Mouse (Mus musculus) hindbrain, postnatal 0 days (tissue): ENCODE measurements around the gene Gas2. TPM values are rescaled to one million over a fixed set of nuclear protein-coding genes. Genes with fewer than 3 reads are reported as not detected.
A peak's percentile ranks its signal among the peaks of the same experiment; 100 is the strongest.

ENCODE experiments used
- ATAC-seq: fragments of 200-750 bp; cut with Nextera tagmentation; 2 replicates; pipeline ENCODE4 v1.8.0; 2017; ENCODE audit warnings: mild to moderate bottlenecking, moderate TSS enrichment, moderate library complexity
- DNase-seq: peaks from one replicate; pipeline ENCODE4 v3.0.0-alpha.2; 2015; ENCODE audit warnings: low spot score
- H3K27ac ChIP-seq: fragments of 300-500 bp; sonication (generic); 2 replicates; pipeline ENCODE4 v1.5.1; 2014; ENCODE audit warnings: mild to moderate bottlenecking
- H3K27me3 ChIP-seq: fragments of 300-500 bp; sonication (generic); 2 replicates; pipeline ENCODE4 v1.6.1; 2014; ENCODE audit warnings: low read length, mixed read lengths; ENCODE audit not compliant: insufficient read depth
- H3K36me3 ChIP-seq: fragments of 300-500 bp; sonication (generic); 2 replicates; pipeline ENCODE4 v1.6.1; 2014; ENCODE audit warnings: low read length, mixed read lengths; ENCODE audit not compliant: insufficient read depth
- H3K4me1 ChIP-seq: fragments of 300-500 bp; sonication (generic); 2 replicates; pipeline ENCODE4 v1.6.1; 2014; ENCODE audit warnings: antibody characterized with exemption, low read length, mixed read lengths; ENCODE audit not compliant: insufficient read depth
- H3K4me2 ChIP-seq: fragments of 300-500 bp; sonication (generic); 2 replicates; pipeline ENCODE4 v1.6.1; 2014; ENCODE audit warnings: low read depth, mild to moderate bottlenecking, low read length, moderate library complexity, mixed read lengths
- H3K4me3 ChIP-seq: fragments of 300-500 bp; sonication (generic); 2 replicates; pipeline ENCODE4 v1.5.1; 2014; ENCODE audit warnings: low read length
- H3K9ac ChIP-seq: fragments of 300-500 bp; sonication (generic); replicated peaks from 2 replicates; pipeline ENCODE4 v1.6.1; 2014; ENCODE audit warnings: mild to moderate bottlenecking, low read length, moderate library complexity, mixed read lengths
- H3K9me3 ChIP-seq: fragments of 300-500 bp; sonication (generic); 2 replicates; pipeline ENCODE4 v1.6.1; 2016; ENCODE audit warnings: low read length, mixed read lengths
- CTCF ChIP-seq: IDR thresholded peaks from 2 replicates; pipeline ENCODE4 v1.5.1; 2016; ENCODE audit warnings: antibody characterized with exemption, control low read depth, low read depth
- WGBS: fragments of 180-500 bp; shearing (Covaris S2); extraction: QIAGEN DNeasy Blood & Tissue Kit; methylation state at CpG from one replicate; pipeline ENCODE4 v1.1.7; 2014; 5-methylcytosine and 5-hydroxymethylcytosine counted together
- polyA plus RNA-seq: library from polyadenylated mRNA; unstranded; fragments of >200 nt; fragmentation: Nextera tagmentation; extraction: Ambion mirVana; gene quantifications from 2 replicates; pipeline ENCODE4 v1.2.1, GENCODE M21; 2015
- total RNA-seq: library from RNA; depleted of rRNA; stranded (reverse); fragments of >200 nt; gene quantifications from 2 replicates; pipeline ENCODE4 v1.2.3, GENCODE M21; 2014

The Gas2 gene
- total and polyA plus RNA-seq, 2 experiments from 2014 or later: 13.4 to 27.4 TPM

DNA sequence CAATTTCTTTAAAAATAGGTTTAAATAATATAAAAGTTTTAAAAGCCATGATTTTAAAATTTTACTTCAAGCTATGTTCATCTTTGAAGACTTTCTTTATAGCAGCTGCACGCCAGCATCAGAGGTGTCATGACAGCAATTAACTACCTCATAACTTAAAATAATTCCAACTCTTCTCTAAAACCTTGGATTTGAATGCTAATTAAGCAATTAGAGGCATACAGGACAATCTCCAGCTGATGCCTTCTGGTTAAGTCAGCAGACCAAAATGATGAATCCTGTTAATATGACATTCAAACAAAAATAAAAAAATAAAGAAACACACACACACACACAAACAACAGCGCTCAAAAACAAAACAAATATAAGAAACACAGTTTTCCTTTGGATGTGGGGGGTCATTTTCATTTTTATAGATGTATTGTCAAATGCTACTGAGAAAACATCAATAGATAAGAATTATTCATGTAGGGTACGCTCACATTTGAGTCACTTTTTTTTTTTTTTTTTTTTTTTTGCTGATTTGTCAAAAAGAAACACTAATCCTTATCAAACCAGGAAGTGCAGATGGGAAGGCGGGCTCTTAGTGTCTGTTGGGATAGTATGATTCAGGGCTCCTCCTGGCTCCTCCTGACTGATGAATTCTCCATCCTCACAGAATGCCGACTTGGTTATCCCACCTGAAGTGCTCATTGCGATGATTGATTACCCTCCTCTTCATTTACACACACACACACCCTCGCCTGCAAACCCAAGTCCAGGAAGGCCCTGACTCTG lies 38.1 kb upstream of the Gas2 start:
- Histone ChIP-seq H3K27ac (no peak overlapping the region), H3K4me2 (no peak overlapping the region), H3K4me1 (peaks cover 3% of the 10 kb centered on the region; the same call in 1 of the 2 replicates), H3K27me3 (no peaks in the 10 kb centered on the region), H3K9ac (no peak overlapping the region), H3K9me3 (no peaks in the 10 kb centered on the region), H3K4me3 (no peak overlapping the region), H3K36me3 (no peaks in the 10 kb centered on the region)
- WGBS: 59% methylated on average over 7 of the region's 7 CpGs
- DNase-seq (peak; percentile 16), ATAC-seq (no peak)
- no peak for TF ChIP-seq CTCF

DNA sequence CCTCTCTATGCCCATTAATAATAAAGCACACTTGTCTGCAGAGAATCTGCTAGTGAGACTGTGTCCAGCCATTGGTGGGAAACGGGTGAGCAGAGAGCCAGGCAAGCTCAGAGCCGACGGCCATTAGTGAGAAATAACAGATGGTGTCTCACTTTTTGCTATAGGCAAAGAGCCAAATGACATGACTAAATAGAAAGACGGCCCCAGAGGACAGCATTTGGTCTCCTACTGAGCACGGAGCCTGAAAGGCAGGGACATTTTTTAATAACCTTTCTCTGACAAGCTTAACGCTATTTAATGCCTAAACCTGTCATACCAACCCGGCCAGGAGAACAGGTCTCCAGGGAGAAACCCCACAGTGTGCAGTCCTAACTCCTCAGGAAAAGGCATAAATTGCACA lies 29.9 kb upstream of the Gas2 start:
- Histone ChIP-seq H3K27me3 (no peaks in the 10 kb centered on the region), H3K4me3 (no peak overlapping the region), H3K36me3 (no peaks in the 10 kb centered on the region), H3K4me2 (peak overlapping the region; percentile 21; the same call in 1 of the 2 replicates), H3K4me1 (peaks cover 8% of the 10 kb centered on the region), H3K27ac (no peak overlapping the region), H3K9me3 (no peaks in the 10 kb centered on the region), H3K9ac (no peak overlapping the region)
- peak; percentile 64; the same call in 1 of the 2 replicates for ATAC-seq
- peak; percentile 74 for DNase-seq
- TF ChIP-seq CTCF: no peak
- WGBS: 15% methylated on average over 7 of the region's 7 CpGs

DNA sequence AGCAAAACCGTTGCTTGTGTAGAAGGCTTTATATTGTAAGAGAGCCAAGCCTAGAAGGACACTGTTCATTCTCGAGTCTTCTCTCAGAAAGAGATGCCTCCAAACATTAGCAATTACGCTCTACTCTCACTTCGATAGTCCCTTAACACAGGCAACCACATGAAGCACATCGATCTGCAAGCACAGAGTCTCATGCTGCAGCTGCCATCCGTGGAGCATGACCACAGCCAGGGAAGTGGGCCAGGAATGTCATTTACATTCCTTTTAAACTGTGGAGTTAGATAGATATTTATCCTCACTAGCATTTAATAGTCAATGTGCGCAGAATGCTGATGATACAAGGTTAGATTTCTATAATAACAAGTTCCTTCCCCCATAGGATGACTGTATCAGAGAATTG lies 21.3 kb upstream of the Gas2 start:
- ATAC-seq: no peak
- H3K9ac ChIP-seq: no peak overlapping the region
- WGBS: 49% methylated on average over 7 of the region's 7 CpGs
- no peaks in the 10 kb centered on the region for H3K27me3 ChIP-seq
- TF ChIP-seq CTCF: no peak
- no peaks in the 10 kb centered on the region for H3K9me3 ChIP-seq
- no peak overlapping the region for H3K4me3 ChIP-seq
- no peaks in the 10 kb centered on the region for H3K36me3 ChIP-seq
- no peaks in the 10 kb centered on the region for H3K4me1 ChIP-seq
- H3K27ac ChIP-seq: peak overlapping the region; percentile 18; the same call in 1 of the 2 replicates
- H3K4me2 ChIP-seq: no peak overlapping the region
- peak; percentile 48 for DNase-seq

DNA sequence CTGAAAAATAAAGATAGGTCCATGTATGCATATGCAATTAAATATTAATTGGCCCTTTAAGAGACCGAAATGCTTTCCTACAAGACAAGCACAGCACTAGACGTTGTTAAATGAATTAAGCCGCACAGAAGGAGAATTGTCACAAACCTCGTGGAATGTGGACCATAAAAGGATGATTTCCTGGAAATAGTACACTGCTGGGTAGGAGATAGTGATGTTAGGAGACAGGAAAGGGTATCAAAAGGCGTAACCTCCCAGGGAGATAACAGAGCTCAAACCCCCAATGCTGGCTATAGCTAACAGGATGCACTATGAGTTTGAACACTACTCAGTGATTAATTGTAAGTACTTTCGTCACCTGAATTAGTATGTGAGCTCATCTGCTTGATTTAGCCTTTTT lies 10.9 kb upstream of the Gas2 start:
- no peak overlapping the region for H3K4me2 ChIP-seq
- H3K4me3 ChIP-seq: no peak overlapping the region
- no peaks in the 10 kb centered on the region for H3K36me3 ChIP-seq
- 86% methylated on average over 6 of the region's 6 CpGs for WGBS
- no peaks in the 10 kb centered on the region for H3K4me1 ChIP-seq
- H3K9me3 ChIP-seq: no peaks in the 10 kb centered on the region
- TF ChIP-seq CTCF: no peak
- ATAC-seq: no peak
- H3K9ac ChIP-seq: no peak overlapping the region
- no peak overlapping the region for H3K27ac ChIP-seq
- no peaks in the 10 kb centered on the region for H3K27me3 ChIP-seq
- no peak for DNase-seq

DNA sequence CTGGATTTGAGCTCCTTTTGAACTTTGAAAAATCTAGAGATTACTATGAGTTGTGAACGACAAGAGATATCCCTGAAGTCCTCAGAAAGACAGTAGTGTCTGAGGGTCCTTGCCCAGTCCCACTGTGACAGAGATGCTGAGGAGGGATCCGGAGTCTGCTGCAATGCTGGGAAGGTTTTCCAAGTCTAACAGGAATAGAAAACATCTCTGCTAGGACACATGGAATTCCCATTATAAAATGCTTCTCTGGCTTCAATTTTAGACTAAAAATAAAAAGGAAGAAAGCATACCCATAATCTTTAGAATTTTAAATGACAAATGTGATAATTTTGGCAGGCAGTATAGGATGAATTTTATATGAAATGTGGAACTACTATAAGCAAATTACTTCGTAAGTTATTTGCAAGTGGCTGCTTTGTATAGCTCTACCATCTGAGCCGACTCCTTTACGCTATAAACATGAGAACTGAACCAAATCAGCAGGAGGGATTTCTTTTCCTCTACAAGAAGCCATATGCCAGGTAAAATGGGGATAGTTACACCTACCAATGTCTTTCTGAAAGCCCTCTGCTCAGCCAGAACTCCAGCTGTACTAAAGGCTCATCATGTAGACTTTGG lies 9.8 kb upstream of the Gas2 start:
- no peak overlapping the region for H3K9ac ChIP-seq
- no peaks in the 10 kb centered on the region for H3K36me3 ChIP-seq
- no peak for DNase-seq
- no peak overlapping the region for H3K4me2 ChIP-seq
- TF ChIP-seq CTCF: no peak
- no peaks in the 10 kb centered on the region for H3K27me3 ChIP-seq
- WGBS: 88% methylated on average over 5 of the region's 5 CpGs
- no peak overlapping the region for H3K27ac ChIP-seq
- no peaks in the 10 kb centered on the region for H3K9me3 ChIP-seq
- ATAC-seq: no peak
- no peaks in the 10 kb centered on the region for H3K4me1 ChIP-seq
- H3K4me3 ChIP-seq: no peak overlapping the region

DNA sequence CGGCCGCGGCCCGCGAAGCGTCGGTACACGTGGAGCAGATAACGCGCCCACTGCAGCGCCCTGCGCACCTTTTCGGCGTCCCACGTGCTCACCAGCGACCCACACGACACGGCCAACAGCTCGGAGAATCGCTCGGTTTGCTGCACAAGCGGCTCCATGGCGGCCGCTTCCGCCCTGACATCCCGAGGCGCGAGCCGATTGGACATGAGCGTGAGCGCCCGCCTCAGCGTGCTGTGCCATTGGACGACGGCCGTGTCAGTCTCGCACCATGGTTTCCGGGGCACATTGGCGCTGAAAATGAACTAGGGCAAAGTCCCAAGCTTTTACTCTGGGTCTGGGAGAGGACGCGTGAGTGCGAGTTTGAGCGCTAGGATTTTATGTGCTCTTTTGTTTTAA lies 280 bp downstream of the Gas2 start, which contains the start of gene Fancf:
TSS of gene Fancf (minus strand) at position 171 of the 396 bp plus-strand sequence.
- H3K9me3 ChIP-seq: no peaks in the 10 kb centered on the region
- no peaks in the 10 kb centered on the region for H3K27me3 ChIP-seq
- peak within 1 kb of the TSS; percentile 87 for H3K4me2 ChIP-seq
- H3K36me3 ChIP-seq: no peaks in the 10 kb centered on the region
- under 1% methylated on average over 43 of the region's 43 CpGs for WGBS
- peak within 1 kb of the TSS; percentile 81 for H3K9ac ChIP-seq
- ATAC-seq (peak; percentile 99), DNase-seq (peak; percentile 98)
- TF ChIP-seq CTCF: no peak
- H3K27ac ChIP-seq: peak within 1 kb of the TSS; percentile 99
- peaks cover 10% of the 10 kb centered on the region for H3K4me1 ChIP-seq
- peak within 1 kb of the TSS; percentile 75 for H3K4me3 ChIP-seq

DNA sequence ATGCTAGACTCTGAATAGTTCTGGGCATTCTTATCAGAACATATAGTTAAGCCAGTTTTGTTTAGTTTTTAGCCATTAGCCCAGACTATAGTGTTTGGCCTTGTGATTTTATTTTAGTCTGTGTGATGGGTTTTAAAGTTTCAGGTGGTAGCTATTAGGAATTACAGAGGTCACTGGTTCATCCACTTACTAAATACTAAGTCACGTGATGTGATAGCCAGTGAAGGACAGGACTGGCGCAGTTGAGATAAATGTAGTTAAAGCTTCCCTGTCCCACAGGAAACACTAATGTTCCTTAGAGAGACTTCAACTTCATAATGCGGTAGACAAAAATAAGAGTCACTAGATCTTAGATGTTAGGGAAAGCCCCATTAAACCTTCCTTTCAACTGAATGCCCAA lies 1.0 kb downstream of the Gas2 start:
- WGBS: 79% methylated on average over 3 of the region's 3 CpGs
- Histone ChIP-seq H3K9ac (peak overlapping the region; percentile 81), H3K4me1 (peaks cover 10% of the 10 kb centered on the region), H3K36me3 (no peaks in the 10 kb centered on the region), H3K4me2 (peak overlapping the region; percentile 87), H3K27me3 (no peaks in the 10 kb centered on the region), H3K9me3 (no peaks in the 10 kb centered on the region), H3K4me3 (peak overlapping the region; percentile 75), H3K27ac (no peak overlapping the region)
- DNase-seq: no peak
- TF ChIP-seq CTCF: no peak
- no peak for ATAC-seq
